In the genomic region with DNA sequence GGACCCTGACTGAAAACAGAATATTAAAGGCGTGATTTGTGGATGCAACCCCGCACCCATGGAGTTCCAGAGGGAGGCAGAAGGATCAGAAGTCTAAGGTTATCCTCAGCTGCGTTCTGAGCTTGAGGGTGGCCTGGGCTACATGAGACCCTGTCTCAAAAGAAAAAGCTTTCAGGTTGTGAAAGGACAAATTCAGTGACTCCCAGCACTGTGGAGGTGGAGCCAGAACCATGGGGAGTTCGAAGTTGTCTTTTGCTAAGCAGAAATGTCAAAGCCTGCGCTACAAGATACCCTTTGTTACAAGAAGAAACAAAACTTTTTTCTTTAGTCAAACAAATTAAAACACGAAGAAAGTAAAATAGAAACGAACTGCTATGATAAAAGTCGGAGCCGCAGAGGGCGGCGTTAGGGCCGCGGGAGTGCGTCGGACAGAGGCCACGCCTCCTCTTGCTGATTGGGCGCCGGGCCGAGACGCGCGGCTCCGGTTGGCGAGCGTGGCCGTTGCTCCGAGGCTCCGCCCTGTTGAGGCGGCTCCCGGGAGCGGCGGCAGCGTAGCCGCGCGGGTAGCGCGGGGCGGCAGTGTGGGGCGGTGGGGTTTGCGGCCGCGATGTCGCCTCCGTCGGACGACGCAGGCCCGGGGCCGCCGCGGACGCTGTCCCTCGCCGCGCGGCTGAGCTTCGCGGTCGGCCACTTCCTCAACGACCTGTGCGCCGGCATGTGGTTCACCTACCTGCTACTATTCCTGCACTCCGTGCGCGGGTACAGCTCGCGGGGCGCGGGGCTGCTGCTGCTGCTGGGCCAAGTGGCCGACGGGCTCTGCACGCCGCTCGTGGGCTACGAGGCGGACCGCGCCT, we compare ENCODE assay signal across 8 mouse cellular contexts. TPM values are rescaled to one million over a fixed set of nuclear protein-coding genes. Genes with fewer than 3 reads are reported as not detected.
DNase-seq lines count a peak whose midpoint lies in the region; ATAC-seq and TF ChIP-seq lines count a peak whose summit lies in the region.

Mfsd12 (plus strand) TSS at position 501 of the 854 bp plus-strand sequence.

- no peaks in the 10 kb centered on the region for H3K36me3 ChIP-seq in hindbrain, embryonic 12.5 days

- peak within 1 kb of the TSS; percentile 84 for H3K9ac ChIP-seq in hindbrain, embryonic 12.5 days

- no peak for TF ChIP-seq CTCF in Patski (IDR thresholded peaks at IDR 0.05)

- H3K4me3 ChIP-seq in hindbrain, embryonic 12.5 days: peak within 1 kb of the TSS; percentile 77

- peak within 1 kb of the TSS; percentile 40; the same call in 1 of the 2 replicates for H3K27ac ChIP-seq in hindbrain, embryonic 12.5 days

- CTCF ChIA-PET in Patski (lab: Charles Lee): no interaction called here

- POLR2A ChIA-PET in Patski (lab: Charles Lee): interaction anchor here (0.8 to 1.2 kb wide), 3 partner anchors 16 to 67 kb away, joined by 3 to 4 read pairs (median 3); partner anchors contain the start of gene Smim24

- peaks cover 35% of the 10 kb centered on the region for H3K4me1 ChIP-seq in hindbrain, embryonic 12.5 days

- 2% methylated on average over 77 of the region's 79 CpGs for WGBS in hindbrain, embryonic 12.5 days

- ATAC-seq in Patski: peak; percentile 77
- peak; percentile 90 for ATAC-seq in hindbrain, embryonic 12.5 days (ENCODE audit: low FRiP score)

- no peaks in the 10 kb centered on the region for H3K9me3 ChIP-seq in hindbrain, embryonic 12.5 days (replicated peaks)

- in situ Hi-C loops in Patski (cut with MboI; ENCODE audit: low pct_unique_long_range_greater_than_20kb): no loop called here

- H3K27me3 ChIP-seq in Patski: no peaks in the 10 kb centered on the region
- peaks cover 24% of the 10 kb centered on the region for H3K27me3 ChIP-seq in hindbrain, embryonic 12.5 days

- DNase-seq in Patski (ENCODE audit: low read depth, low spot score): no peak
- DNase-seq in cerebellum, postnatal 14 days: peak; percentile 97
- DNase-seq in frontal cortex, postnatal 14 days (ENCODE audit: low spot score in 2 of 2): peak; percentile 75 to 88
- DNase-seq in layer of hippocampus, postnatal 14 days (ENCODE audit: low spot score in 2 of 2): peak; percentile 89 to 94
- peak; percentile 93 for DNase-seq in lung, postnatal 14 days
- peak; percentile 91 for DNase-seq in ovary, postnatal 36 days (ENCODE audit: low spot score)
- peak; percentile 93 for DNase-seq in thymus, postnatal 14 days

- H3K4me2 ChIP-seq in hindbrain, embryonic 12.5 days (replicated peaks): peak within 1 kb of the TSS; percentile 99

RNA-seq across cellular contexts. Expression of gene Mfsd12, which starts in this region (rescaled TPM):
- 23.9 TPM for polyA plus RNA-seq in Patski (2021)
- polyA plus RNA-seq in hindbrain, embryonic 12.5 days (2016; fragmentation: Nextera tagmentation; extraction: Ambion mirVana): 11.4 and 12.9 TPM in 2 replicates
- 10 to 100 TPM; 40.8 to 45.8 TPM for total RNA-seq in layer of hippocampus, postnatal 14 days (2021)
